Mouse (Mus musculus): ENCODE measurements at regions not wholly inside any gene's neighbourhood (a gene's known extent, or its start where the extent isn't known, plus 50 kb on each side); places are given as distances from the start of the nearest gene placed in this dataset.

DNA sequence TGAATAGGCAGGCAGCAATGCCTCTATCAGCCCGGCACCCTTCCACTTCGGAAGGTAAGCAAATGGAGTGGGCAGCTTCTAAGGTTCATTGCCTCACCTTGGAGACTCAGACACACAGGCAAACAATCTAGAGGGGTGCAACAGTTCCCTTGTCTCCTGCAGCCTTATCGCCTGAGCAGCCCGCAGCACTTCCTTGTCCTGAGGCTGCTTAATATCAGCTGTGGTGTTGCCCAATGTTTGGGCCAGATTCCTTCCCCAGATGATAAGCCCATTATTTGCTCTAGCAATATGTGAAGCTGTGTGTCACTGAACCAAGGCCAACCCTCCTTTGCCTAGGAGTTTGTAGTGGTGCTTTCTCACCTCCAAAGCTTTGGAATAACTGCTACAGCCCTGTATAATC is 58.8 kb upstream of the Gpr141 start:
- H3K4me3 ChIP-seq (replicated peaks; ENCODE audit: insufficient read depth, low read depth, low read length) = no peak overlapping the region
- WGBS = 92% methylated on average over 4 of the region's 4 CpGs

DNA sequence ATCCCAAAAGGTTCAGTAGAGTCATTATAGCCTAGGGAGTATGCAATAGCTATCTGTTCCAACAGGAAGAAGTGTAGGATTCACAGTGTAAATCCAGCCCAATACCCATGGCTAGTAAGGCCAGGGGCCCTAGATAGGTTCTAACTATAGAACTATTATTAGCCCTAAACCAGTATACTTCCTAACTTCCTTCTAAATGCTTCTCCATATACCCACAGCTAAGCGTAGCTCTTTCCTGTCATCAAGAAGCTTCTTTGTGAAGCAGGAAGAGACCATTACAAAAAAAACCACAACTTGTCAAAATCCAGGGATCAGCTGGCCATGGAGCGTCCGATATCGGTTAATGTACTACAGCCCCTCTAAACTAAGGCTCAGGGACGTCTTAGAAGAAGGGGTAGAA is 57.7 kb upstream of the Gpr141 start:
- 92% methylated on average over 5 of the region's 5 CpGs for WGBS
- Histone ChIP-seq H3K4me3 (replicated peaks; ENCODE audit: insufficient read depth, low read depth, low read length) (no peak overlapping the region), H3K27ac (ENCODE audit: insufficient read depth, low read length) (no peak overlapping the region), H3K27me3 (ENCODE audit: control insufficient read depth, insufficient read depth, low read length) (no peaks in the 10 kb centered on the region), H3K4me1 (ENCODE audit: control insufficient read depth, insufficient read depth, low read length) (no peaks in the 10 kb centered on the region)
- TF ChIP-seq CTCF (IDR thresholded peaks at IDR 0.05; ENCODE audit: borderline replicate concordance, insufficient read depth, low read depth, low read length) (no peak), POLR2A (IDR thresholded peaks at IDR 0.05; ENCODE audit: borderline replicate concordance, insufficient read depth, low read length) (no peak)
- no peak for DNase-seq

More for the DNA sequence above, 58.8 kb upstream of the Gpr141 start:
- no peaks in the 10 kb centered on the region for H3K4me1 ChIP-seq (ENCODE audit: control insufficient read depth, insufficient read depth, low read length)
- TF ChIP-seq POLR2A (IDR thresholded peaks at IDR 0.05; ENCODE audit: borderline replicate concordance, insufficient read depth, low read length) = no peak
- TF ChIP-seq CTCF (IDR thresholded peaks at IDR 0.05; ENCODE audit: borderline replicate concordance, insufficient read depth, low read depth, low read length) = no peak
- no peak overlapping the region for H3K27ac ChIP-seq (ENCODE audit: insufficient read depth, low read length)
- no peak for DNase-seq
- no peaks in the 10 kb centered on the region for H3K27me3 ChIP-seq (ENCODE audit: control insufficient read depth, insufficient read depth, low read length)

DNA sequence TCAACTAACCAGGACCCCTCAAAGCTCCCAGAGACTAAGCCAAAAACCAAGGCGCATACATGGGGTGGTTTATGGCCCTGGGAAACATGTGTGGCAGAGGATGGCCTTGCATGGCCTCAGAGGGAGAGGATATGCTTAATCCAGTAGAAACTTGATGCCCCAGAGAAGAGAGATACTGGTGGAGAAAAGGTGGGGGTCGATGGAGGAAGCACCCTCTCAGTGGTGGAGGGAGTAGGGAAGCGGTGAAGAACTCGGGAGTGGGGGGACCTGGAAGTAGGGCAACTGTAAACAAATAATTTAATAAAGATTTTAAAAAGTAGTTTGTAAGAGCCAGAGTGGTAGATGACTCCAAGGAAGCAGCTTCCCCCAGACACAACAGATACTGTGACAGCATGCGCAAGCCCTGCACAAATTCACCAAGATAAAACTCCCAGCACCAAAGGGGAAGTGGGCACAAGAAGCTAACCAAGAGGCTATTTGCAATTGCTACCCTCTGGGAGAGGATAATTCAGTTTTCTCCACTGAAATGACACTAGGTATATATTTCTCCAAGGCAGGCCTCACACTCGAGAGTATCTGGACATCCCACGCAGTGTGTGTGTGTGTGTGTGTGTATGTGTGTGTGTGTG is 50.7 kb upstream of the Gpr141 start:
- no peak for TF ChIP-seq CTCF (IDR thresholded peaks at IDR 0.05; ENCODE audit: borderline replicate concordance, insufficient read depth, low read depth, low read length)
- TF ChIP-seq POLR2A (IDR thresholded peaks at IDR 0.05; ENCODE audit: borderline replicate concordance, insufficient read depth, low read length) = no peak
- 90% methylated on average over 7 of the region's 7 CpGs for WGBS
- no peak overlapping the region for H3K27ac ChIP-seq (ENCODE audit: insufficient read depth, low read length)
- no peaks in the 10 kb centered on the region for H3K27me3 ChIP-seq (ENCODE audit: control insufficient read depth, insufficient read depth, low read length)
- DNase-seq = no peak
- no peak overlapping the region for H3K4me3 ChIP-seq (replicated peaks; ENCODE audit: insufficient read depth, low read depth, low read length)
- no peaks in the 10 kb centered on the region for H3K4me1 ChIP-seq (ENCODE audit: control insufficient read depth, insufficient read depth, low read length)

Data from cerebellum, adult 2 months (tissue).